ENCODE assay signal across 24 mouse cellular contexts in the genomic region with DNA sequence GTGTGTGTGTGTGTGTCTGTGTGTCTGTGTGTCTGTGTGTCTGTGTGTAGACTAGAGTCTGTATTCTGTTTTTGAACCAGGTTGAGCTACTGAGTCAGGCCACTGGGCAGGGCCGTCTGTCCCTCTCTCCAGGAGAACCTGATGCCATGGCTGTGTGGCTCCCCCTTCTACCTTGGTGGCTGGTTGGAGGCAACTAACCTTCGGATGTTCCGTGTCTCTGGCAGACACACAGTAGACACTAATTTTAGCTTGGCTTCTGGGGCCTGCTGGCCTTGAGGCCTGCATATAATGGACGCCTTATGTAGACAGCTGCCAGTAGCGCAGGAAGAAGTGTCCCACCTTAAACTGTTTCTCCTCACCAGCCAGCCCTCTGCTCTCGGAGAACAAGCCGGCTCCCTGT.
DNase-seq lines count a peak whose midpoint lies in the region; ATAC-seq lines count a peak whose summit lies in the region.
"Had no signal": no experiment of that assay in that cellular context is flagged by ENCODE, and none has a peak within 500 bp of the region (broad histone marks: within the 10 kb centered on the region; RNA-seq: fewer than 3 reads in every experiment).

No protein-coding gene starts in this region.

- DNase-seq in gastrocnemius, adult 18-20 months (ENCODE audit: low spot score) = peak; percentile 51
- no peak for DNase-seq in gastrocnemius, postnatal 4 days (ENCODE audit: low spot score in 2 of 2)
- DNase-seq in heart, adult 9 months (ENCODE audit: low spot score in 2 of 2) = no peak
- DNase-seq in limb, embryonic 10.5 days (ENCODE audit: low spot score) = no peak
- peak; percentile 41 for DNase-seq in skeletal muscle tissue, adult 2 months (ENCODE audit: low read depth, low spot score)
- DNase-seq: adrenal gland, adult 2 months; adrenal gland, postnatal 14 days; cerebellum, adult 11 months; cerebellum, adult 2 months; cerebellum, adult 9-11 months; cerebellum, postnatal 25 days; gastrocnemius, postnatal 36 days; kidney, adult 18-20 months had no signal

- H3K4me3 ChIP-seq in heart, embryonic 12.5 days = no peak overlapping the region
- no peak overlapping the region for H3K4me3 ChIP-seq in limb, embryonic 15.5 days
- no peak overlapping the region for H3K4me3 ChIP-seq in limb, embryonic 10.5 days
- H3K4me3 ChIP-seq: embryonic facial prominence, embryonic 13.5 days; forebrain, embryonic 10.5 days; forebrain, embryonic 13.5 days had no signal

- ATAC-seq in heart, embryonic 12.5 days (ENCODE audit: insufficient number of reproducible peaks, low FRiP score) = no peak
- ATAC-seq in limb, embryonic 15.5 days (ENCODE audit: insufficient number of reproducible peaks, low FRiP score, low TSS enrichment, low read depth) = no peak
- ATAC-seq: CD4-positive, CD25-positive, alpha-beta regulatory T cell, adult 4 months; forebrain, embryonic 13.5 days; forebrain, embryonic 16.5 days; hindbrain, postnatal 0 days; inflammation-experienced regulatory T-cells, adult 6 months; intestine, embryonic 16.5 days had no signal

- no peaks in the 10 kb centered on the region for H3K36me3 ChIP-seq in heart, embryonic 12.5 days
- no peaks in the 10 kb centered on the region for H3K36me3 ChIP-seq in limb, embryonic 15.5 days
- no peaks in the 10 kb centered on the region for H3K36me3 ChIP-seq in limb, embryonic 10.5 days
- H3K36me3 ChIP-seq: embryonic facial prominence, embryonic 13.5 days; forebrain, embryonic 10.5 days had no signal

- H3K4me1 ChIP-seq in heart, embryonic 12.5 days (replicated peaks) = no peaks in the 10 kb centered on the region; the same call in 1 of the 2 replicates
- H3K4me1 ChIP-seq in limb, embryonic 15.5 days = no peaks in the 10 kb centered on the region
- H3K4me1 ChIP-seq in limb, embryonic 10.5 days = no peaks in the 10 kb centered on the region
- H3K4me1 ChIP-seq: embryonic facial prominence, embryonic 13.5 days; forebrain, embryonic 13.5 days had no signal

- 63% methylated on average over 7 of the region's 7 CpGs for whole genome bisulfite sequencing in heart, embryonic 12.5 days
- WGBS in limb, embryonic 15.5 days = 73% methylated on average over 7 of the region's 7 CpGs
- 82% methylated on average over 7 of the region's 7 CpGs for WGBS in limb, embryonic 10.5 days

- no peak overlapping the region for H3K27ac ChIP-seq in heart, embryonic 12.5 days (ENCODE audit: poor library complexity, severe bottlenecking)
- H3K27ac ChIP-seq in limb, embryonic 15.5 days = 0 out of 2 replicates have a peak overlapping the region, but pooled peaks have one; percentile 18
- H3K27ac ChIP-seq in limb, embryonic 10.5 days = no peak overlapping the region
- H3K27ac ChIP-seq: embryonic facial prominence, embryonic 13.5 days; forebrain, embryonic 10.5 days; forebrain, embryonic 13.5 days; hindbrain, embryonic 14.5 days; hindbrain, postnatal 0 days had no signal

- H3K9me3 ChIP-seq in heart, embryonic 12.5 days (replicated peaks) = no peaks in the 10 kb centered on the region
- no peaks in the 10 kb centered on the region for H3K9me3 ChIP-seq in limb, embryonic 15.5 days
- H3K9me3 ChIP-seq in limb, embryonic 10.5 days (replicated peaks) = no peaks in the 10 kb centered on the region
- H3K9me3 ChIP-seq: embryonic facial prominence, embryonic 13.5 days; forebrain, embryonic 10.5 days; forebrain, embryonic 13.5 days had no signal

- H3K9ac ChIP-seq in heart, embryonic 12.5 days = 0 out of 2 replicates have a peak overlapping the region, but pooled peaks have one; percentile 42
- H3K9ac ChIP-seq in limb, embryonic 15.5 days = no peak overlapping the region
- H3K9ac ChIP-seq: embryonic facial prominence, embryonic 13.5 days; forebrain, embryonic 13.5 days; hindbrain, embryonic 14.5 days had no signal

- no peaks in the 10 kb centered on the region for H3K27me3 ChIP-seq in heart, embryonic 12.5 days (replicated peaks)
- H3K27me3 ChIP-seq in limb, embryonic 15.5 days = no peaks in the 10 kb centered on the region
- no peaks in the 10 kb centered on the region for H3K27me3 ChIP-seq in limb, embryonic 10.5 days (ENCODE audit: low read depth, poor library complexity, severe bottlenecking)
- H3K27me3 ChIP-seq: embryonic facial prominence, embryonic 13.5 days; forebrain, embryonic 13.5 days had no signal

- no peak overlapping the region for H3K4me2 ChIP-seq in heart, embryonic 12.5 days
- H3K4me2 ChIP-seq in limb, embryonic 15.5 days = no peak overlapping the region
- H3K4me2 ChIP-seq: embryonic facial prominence, embryonic 13.5 days; forebrain, embryonic 13.5 days; hindbrain, embryonic 14.5 days had no signal

Comparison
In these comparisons a context has a peak if more than half of its experiments do, and no peak if none do; other contexts are left out.
1. DNase-seq: peak in gastrocnemius, adult 18-20 months (single experiment) and skeletal muscle tissue, adult 2 months (single experiment); none in gastrocnemius, postnatal 4 days (0 of 2), heart, adult 9 months (0 of 2) and limb, embryonic 10.5 days (single experiment).